Mouse (Mus musculus) embryo, embryonic 11 days (tissue): ENCODE measurements at regions not wholly inside any gene's neighbourhood (a gene's known extent, or its start where the extent isn't known, plus 50 kb on each side); places are given as distances from the start of the nearest gene placed in this dataset.

ENCODE experiments used
- DNase-seq: peaks from one replicate; pipeline ENCODE4 v3.0.0-alpha.2; 2015

- DNase-seq: no peak
Observed at GRCm38 (mm10) chr11:63779371-63779770, 142.7 kb downstream of the Hs3st3b1 start.

- DNase-seq: no peak
Observed at GRCm38 (mm10) chr11:63781967-63782915, 139.8 kb downstream of the Hs3st3b1 start.

DNA sequence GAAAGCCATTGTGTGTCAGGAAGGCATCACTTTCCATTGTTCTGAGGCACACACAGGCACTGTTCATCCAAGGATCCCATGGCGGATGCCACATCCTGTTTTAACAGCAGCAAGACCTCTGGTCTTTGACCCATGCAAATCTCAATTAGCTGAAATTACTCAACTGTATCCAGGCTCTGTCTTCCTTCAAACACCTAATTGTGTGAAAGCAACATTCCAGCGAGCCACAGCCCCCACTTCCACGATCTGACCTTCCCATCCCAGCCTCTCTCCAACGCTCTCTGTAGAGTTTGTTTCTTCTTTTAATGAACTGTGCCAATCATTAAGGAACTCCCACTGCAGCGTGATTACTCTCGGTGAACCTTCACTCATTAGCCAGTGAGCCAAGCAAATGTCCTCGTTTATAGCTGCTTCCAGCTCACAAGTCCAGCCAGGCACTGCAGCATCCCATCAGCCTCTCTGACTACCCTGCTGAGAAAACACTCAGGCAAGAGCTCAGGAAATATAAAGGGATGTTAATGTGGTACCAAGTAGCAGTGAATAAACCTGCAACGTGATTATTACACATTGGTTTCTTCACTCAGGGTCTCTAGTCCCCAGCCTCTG is 136.7 kb downstream of the Hs3st3b1 start:
- DNase-seq: peak; percentile 28

DNA sequence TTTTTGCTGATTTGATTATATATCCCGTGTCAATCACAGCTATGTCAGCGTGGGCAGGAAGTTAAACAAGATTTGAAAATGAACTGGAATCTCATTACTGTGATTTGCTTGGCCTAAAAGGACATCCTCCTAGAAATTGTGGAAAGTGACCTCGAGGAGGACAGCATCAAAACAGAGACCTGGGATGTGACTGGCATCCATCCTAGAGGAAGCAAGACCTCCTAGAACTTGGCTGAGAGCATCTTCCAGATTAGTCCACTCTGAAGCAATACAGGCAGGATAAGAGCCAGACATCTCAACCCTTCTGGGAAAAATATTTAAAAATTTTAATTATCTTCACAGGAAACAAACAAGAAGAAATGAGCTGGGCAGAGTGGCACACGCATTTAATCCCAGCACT is 136.1 kb downstream of the Hs3st3b1 start:
- no peak for DNase-seq

- peak; percentile 73 for DNase-seq
Observed at GRCm38 (mm10) chr11:63789473-63790120, 132.5 kb downstream of the Hs3st3b1 start.

- peak; percentile 10 for DNase-seq
Observed at GRCm38 (mm10) chr11:63791004-63791862, 130.9 kb downstream of the Hs3st3b1 start.

DNA sequence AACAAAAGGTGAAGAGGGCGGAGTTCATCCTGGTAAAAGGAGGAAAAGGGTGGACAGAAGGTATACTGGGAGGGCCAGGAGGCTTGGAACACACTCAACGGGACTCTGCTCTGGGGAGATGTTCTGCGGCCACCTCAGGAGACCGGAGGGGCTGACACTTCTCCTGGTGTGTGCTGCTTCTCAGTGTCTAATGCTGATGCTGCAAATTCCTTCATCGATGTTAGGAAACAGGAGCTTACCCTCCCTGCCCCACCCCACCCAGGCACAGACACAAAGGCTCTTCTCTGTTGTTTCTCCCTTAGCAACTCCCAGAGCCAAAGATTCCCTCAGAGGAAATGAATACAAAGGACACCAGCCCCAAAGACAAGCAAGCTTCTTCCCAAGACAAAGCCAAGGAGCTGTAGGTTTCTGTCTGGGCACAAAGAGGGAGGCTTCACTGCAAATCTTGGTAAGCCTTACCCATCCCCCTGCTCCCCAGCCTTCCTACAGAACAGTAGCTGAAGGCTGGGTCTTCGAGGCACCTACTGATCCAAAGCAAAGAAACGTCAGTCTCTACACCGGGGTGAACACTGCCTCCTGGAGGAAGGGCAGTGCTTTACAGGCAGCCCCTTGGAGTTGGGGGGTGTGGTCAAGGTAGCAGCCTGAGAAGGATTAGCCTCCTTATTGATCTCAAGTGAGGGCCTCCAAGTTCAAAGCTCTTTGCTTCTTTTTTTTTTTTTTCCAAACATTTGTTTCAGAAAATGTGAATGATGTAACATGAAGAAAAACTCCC is 128.2 kb downstream of the Hs3st3b1 start:
- no peak for DNase-seq

- DNase-seq: no peak
Observed at GRCm38 (mm10) chr11:63812146-63812545, 109.9 kb downstream of the Hs3st3b1 start.

- no peak for DNase-seq
Observed at GRCm38 (mm10) chr11:63822847-63823246, 99.2 kb downstream of the Hs3st3b1 start.

DNA sequence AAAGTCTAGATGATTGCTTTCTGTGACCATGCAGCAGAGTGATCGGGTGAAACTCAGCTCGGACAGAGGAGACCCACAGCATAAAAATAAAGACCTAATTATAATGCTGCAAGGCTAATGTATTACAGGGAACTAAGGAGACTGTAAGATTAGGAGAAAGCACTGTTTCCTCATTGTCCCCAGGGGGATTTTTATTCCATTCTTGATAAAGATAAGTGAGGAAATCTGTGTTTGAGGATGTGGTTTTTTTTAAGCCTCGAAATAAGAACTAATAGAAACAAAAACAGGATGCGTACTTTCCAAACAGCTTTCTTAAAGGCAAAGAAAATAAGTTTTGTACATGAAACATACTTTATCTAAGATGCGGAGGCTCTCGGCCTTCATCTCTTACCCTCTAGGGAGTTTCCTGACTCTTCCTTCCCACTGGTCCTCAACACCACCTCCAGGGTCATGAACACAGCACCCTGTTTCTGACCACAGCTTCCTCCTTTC is 94.8 kb downstream of the Hs3st3b1 start:
- DNase-seq: no peak

DNA sequence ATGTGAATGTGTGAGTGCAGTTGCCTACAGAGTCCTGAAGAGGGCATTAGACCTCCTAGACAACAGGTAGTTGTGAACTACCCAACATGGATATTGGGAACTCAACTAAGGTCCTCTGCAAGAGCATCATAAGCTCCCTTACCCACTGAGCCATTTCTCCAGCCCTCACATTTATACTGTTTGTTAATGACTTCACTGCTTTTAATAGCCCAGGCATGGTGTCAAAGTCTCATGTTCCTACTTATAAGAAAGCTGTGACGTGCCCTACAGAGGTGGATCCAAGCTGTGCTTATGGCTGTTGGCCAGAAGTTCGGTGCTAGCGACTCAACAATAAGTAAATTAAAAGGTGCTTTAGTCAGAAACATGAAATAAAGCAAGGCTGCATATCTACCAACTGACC is 88.6 kb downstream of the Hs3st3b1 start:
- DNase-seq: no peak

- DNase-seq: no peak
Observed at GRCm38 (mm10) chr11:63834140-63834539, 88.0 kb downstream of the Hs3st3b1 start.

DNA sequence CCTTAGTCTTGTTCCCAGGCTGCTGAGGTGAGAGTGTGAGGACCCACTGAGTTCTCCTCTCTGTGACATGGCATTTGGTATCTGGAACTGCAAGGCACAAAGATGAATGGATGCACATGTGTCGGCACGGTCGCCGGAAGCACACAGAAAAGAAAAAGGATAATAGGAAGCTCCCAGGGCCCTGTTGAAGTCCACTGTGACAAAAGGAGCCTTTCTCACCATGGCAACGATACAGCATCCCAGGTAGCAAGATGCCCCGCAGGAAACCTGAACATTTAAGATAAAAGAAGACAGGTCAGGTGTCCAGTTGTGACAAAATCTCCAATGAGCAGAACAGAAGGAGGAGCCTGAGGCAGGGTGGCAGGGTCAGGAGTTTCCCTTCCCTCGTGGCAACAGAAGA is 87.5 kb downstream of the Hs3st3b1 start:
- no peak for DNase-seq
